Mouse (Mus musculus): ENCODE data around the gene Pym1. TPM values are rescaled to one million over a fixed set of nuclear protein-coding genes. Genes with fewer than 3 reads are reported as not detected.

Gene Pym1
- total and polyA plus RNA-seq, 3 experiments, result 52.8 to 84.9 (median 75.6) TPM

GRCm38 (mm10) chr10:128744680-128745601 lies 2.7 kb upstream of the Pym1 start, which contains the start of gene Dgka (continued):
- TF ChIP-seq MAZ (IDR thresholded peaks at IDR 0.05; ENCODE audit: low read depth, low read length), result 0 out of 2 replicates have a peak, but pooled peaks have one; percentile 30

DNA sequence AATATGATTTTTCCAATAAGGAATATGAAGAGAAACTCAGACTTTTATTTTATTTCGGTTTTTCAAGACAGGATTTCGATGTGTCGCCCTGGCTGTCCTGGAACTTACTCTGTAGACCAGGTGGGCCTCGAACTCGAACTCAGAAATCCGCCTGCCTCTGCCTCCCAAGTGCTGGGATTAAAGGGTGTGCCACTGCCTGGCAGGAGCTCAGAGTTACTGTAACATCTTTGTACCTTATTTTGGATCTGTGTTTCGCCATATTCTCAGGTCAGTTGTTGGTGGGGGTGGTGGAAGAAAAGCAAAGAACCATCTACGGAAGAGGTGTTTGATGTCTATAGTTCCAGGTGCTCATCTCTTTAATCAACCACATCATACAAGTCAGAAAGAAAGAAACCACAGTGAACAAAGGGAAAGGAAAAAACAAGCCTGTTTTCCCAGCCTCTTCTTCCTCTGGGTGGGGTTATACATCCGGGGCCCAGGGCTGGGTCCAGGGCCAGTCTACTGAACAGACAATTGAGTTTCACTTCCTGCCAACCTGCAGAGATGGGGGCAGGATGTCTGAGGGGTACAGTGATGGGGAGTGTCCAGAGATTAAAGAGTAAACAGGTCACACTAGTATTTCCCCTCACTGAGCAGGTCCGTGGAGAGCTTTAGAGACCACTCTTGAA lies 1.6 kb upstream of the Pym1 start:
- peak overlapping the region; percentile 50 to 83 (median 59) for H3K4me3 ChIP-seq (replicated peaks in 1 of 3; ENCODE audit: low read depth in 2 of 3, low read length in 2 of 3, poor library complexity in 1 of 3)
- peak overlapping the region; percentile 92 for H3K27ac ChIP-seq (ENCODE audit: insufficient read depth, low read depth)
- H3K9ac ChIP-seq (ENCODE audit: insufficient read depth, low read depth), result peak overlapping the region; percentile 86; the same call in 1 of the 2 replicates
- H3K36me3 ChIP-seq (replicated peaks in 1 of 2; ENCODE audit: control insufficient read depth in 1 of 2, insufficient read depth in 1 of 2, low read length in 1 of 2), result peaks cover 0 to 9% of the 10 kb centered on the region in 2 experiments
- peaks cover 30% of the 10 kb centered on the region for H3K79me2 ChIP-seq (replicated peaks; ENCODE audit: control insufficient read depth, extremely low read depth, insufficient read depth, poor library complexity, severe bottlenecking)
- dilution Hi-C loops (cut with MboI; ENCODE audit: extremely low pct_ligation_motif_present, extremely low pct_unique_long_range_greater_than_20kb, low sequenced_read_pairs), result no loop called here
- peaks cover 8 to 42% of the 10 kb centered on the region in 2 experiments for H3K4me1 ChIP-seq (ENCODE audit: control insufficient read depth in 1 of 2, insufficient read depth in 2 of 2)
- peaks cover 3% of the 10 kb centered on the region for H3K27me3 ChIP-seq (replicated peaks)
- H3K9me3 ChIP-seq (replicated peaks; ENCODE audit: low read length), result no peaks in the 10 kb centered on the region
- in situ Hi-C loops (cut with MboI; ENCODE audit: low pct_ligation_motif_present, low pct_unique_long_range_greater_than_20kb, low sequenced_read_pairs), result no loop called here
- peak overlapping the region; percentile 74 for H3K4me2 ChIP-seq (ENCODE audit: insufficient read depth, low read depth, poor library complexity, severe bottlenecking)
- peak; percentile 61 for DNase-seq (ENCODE audit: extremely low read depth)
- TF ChIP-seq JUN (IDR thresholded peaks at IDR 0.05; ENCODE audit: insufficient read depth, low read depth, low read length) (no peak), CHD2 (IDR thresholded peaks at IDR 0.05; ENCODE audit: low read length) (peak; percentile 47; the same call in 1 of the 2 replicates), ELF1 (IDR thresholded peaks at IDR 0.05; ENCODE audit: low read depth, low read length) (peak; percentile 71), EP300 (IDR thresholded peaks at IDR 0.05; ENCODE audit: low read length) (peak; percentile 48; the same call in 1 of the 2 replicates), GABPA (IDR thresholded peaks at IDR 0.05; ENCODE audit: insufficient replicate concordance, low read depth, low read length) (no peak), PAX5 (IDR thresholded peaks at IDR 0.05; ENCODE audit: low read length) (no peak), JUND (conservative IDR thresholded peaks at IDR 0.05; ENCODE audit: low read depth, low read length) (no peak), MYC (IDR thresholded peaks at IDR 0.05; ENCODE audit: low read depth, low read length) (no peak), MEF2A (IDR thresholded peaks at IDR 0.05; ENCODE audit: borderline replicate concordance, low read depth, low read length) (0 out of 2 replicates have a peak, but pooled peaks have one; percentile 24), MAX (IDR thresholded peaks at IDR 0.05; ENCODE audit: low read length) (no peak), ZMIZ1 (IDR thresholded peaks at IDR 0.05; ENCODE audit: low read depth, low read length) (no peak), RAD21 (IDR thresholded peaks at IDR 0.05; ENCODE audit: low read depth, low read length) (no peak), NRF1 (IDR thresholded peaks at IDR 0.05; ENCODE audit: low read depth, low read length) (no peak), POLR2AphosphoS2 (IDR thresholded peaks at IDR 0.05; ENCODE audit: low read depth, low read length) (no peak), MXI1 (IDR thresholded peaks at IDR 0.05; ENCODE audit: low read depth, low read length) (no peak), MAZ (IDR thresholded peaks at IDR 0.05; ENCODE audit: low read depth, low read length) (peak; percentile 76), ZNF384 (IDR thresholded peaks at IDR 0.05; ENCODE audit: low read depth, low read length) (peak; percentile 40; the same call in 1 of the 2 replicates), CTCF (conservative IDR thresholded peaks at IDR 0.05 in 1 of 2, IDR thresholded peaks at IDR 0.05 in 1 of 2; ENCODE audit: low read depth in 2 of 2, low read length in 2 of 2) (no peak), ZKSCAN1 (IDR thresholded peaks at IDR 0.05; ENCODE audit: borderline replicate concordance, low read depth, low read length) (no peak), USF2 (conservative IDR thresholded peaks at IDR 0.05; ENCODE audit: low read depth, low read length) (no peak), IRF4 (IDR thresholded peaks at IDR 0.05; ENCODE audit: low read depth, low read length) (peak; percentile 90), SMC3 (IDR thresholded peaks at IDR 0.05; ENCODE audit: low read depth, low read length) (no peak), HCFC1 (IDR thresholded peaks at IDR 0.05; ENCODE audit: low read depth, low read length) (peak; percentile 60), E2F4 (IDR thresholded peaks at IDR 0.05; ENCODE audit: insufficient replicate concordance, low read depth, low read length) (no peak), RCOR1 (conservative IDR thresholded peaks at IDR 0.05; ENCODE audit: low read depth, low read length) (0 out of 2 replicates have a peak, but pooled peaks have one; percentile 34), TBP (conservative IDR thresholded peaks at IDR 0.05; ENCODE audit: low read depth, low read length) (peak; percentile 76), TCF12 (IDR thresholded peaks at IDR 0.05; ENCODE audit: low read depth, low read length) (peak; percentile 63), CHD1 (IDR thresholded peaks at IDR 0.05; ENCODE audit: low read depth, low read length) (peak; percentile 49; the same call in 1 of the 2 replicates), USF1 (IDR thresholded peaks at IDR 0.05; ENCODE audit: low read depth, low read length) (no peak), ETS1 (conservative IDR thresholded peaks at IDR 0.05; ENCODE audit: low read depth, low read length) (peak; percentile 29; the same call in 1 of the 2 replicates), UBTF (IDR thresholded peaks at IDR 0.05; ENCODE audit: low read depth, low read length) (no peak), BHLHE40 (IDR thresholded peaks at IDR 0.05; ENCODE audit: low read depth, low read length) (no peak), SIN3A (IDR thresholded peaks at IDR 0.05; ENCODE audit: low read length) (peak; percentile 71)
